Mouse (Mus musculus): ENCODE data around the gene Rpgrip1.

DNA sequence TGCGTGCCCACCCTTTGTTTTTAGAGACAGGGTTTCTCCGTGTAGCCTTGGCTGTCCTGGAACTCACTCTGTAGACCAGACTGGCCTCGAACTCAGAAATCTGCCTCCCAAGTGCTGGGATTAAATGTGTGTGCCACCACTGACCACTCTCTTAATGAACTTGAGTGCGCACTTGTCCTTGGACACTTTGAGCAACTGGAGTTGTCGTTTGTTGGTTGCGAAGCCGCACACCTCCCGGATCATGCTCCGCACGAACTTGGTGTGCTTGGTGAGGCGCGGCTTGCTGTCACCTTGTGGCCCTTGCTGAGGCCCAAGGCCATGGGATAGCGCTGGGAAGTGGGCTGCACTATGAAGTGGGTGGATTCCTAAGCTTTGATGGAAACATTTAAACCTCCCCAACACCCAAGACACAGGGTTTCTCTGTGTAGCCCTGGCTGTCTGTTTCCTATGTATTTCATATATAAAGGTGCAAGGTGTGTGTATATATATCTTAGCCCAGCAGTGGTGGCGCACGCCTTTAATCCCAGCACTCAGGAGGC lies 38.8 kb upstream of the Rpgrip1 start:
- TF ChIP-seq CTCF (IDR thresholded peaks at IDR 0.05; ENCODE audit: low read depth) (no peak), EP300 (optimal IDR thresholded peaks at IDR 0.05) (no peak)
